Mouse (Mus musculus) forebrain, embryonic 16.5 days (tissue): ENCODE measurements at regions not wholly inside any gene's neighbourhood (a gene's known extent, or its start where the extent isn't known, plus 50 kb on each side); places are given as distances from the start of the nearest gene placed in this dataset.

Source experiments
- microRNA-seq: library from miRNA; unstranded; fragments of <30 nt; microRNA quantifications from one replicate; pipeline ENCODE4, GENCODE M21; 2017

Small RNA genes lying in the stretch of these regions (microRNA-seq; reads per million reads assigned to microRNA genes)
- gene Mir138-1 = 1,001 reads per million, percentile 79 among the genes with 10 or more reads in this experiment
